Mouse (Mus musculus): ENCODE results near the gene Bloc1s2.

- TF ChIP-seq CHD1 (IDR thresholded peaks at IDR 0.05; ENCODE audit: low read depth, low read length), result no peak
- TF ChIP-seq CTCF (IDR thresholded peaks at IDR 0.05 in 2 of 3, conservative IDR thresholded peaks at IDR 0.05 in 1 of 3; ENCODE audit: control insufficient read depth in 1 of 3, insufficient read depth in 1 of 3, low read depth in 2 of 3, low read length in 3 of 3, poor library complexity in 1 of 3, severe bottlenecking in 1 of 3), result no peak
- no peak for TF ChIP-seq RCOR1 (IDR thresholded peaks at IDR 0.05; ENCODE audit: low read depth, low read length)
- no peak for TF ChIP-seq BHLHE40 (IDR thresholded peaks at IDR 0.05; ENCODE audit: borderline replicate concordance, low read depth, low read length)
- TF ChIP-seq MAX (IDR thresholded peaks at IDR 0.05; ENCODE audit: low read length), result peak; percentile 81
- TF ChIP-seq RAD21 (IDR thresholded peaks at IDR 0.05; ENCODE audit: low read depth, low read length), result no peak
- TF ChIP-seq ELF1 (IDR thresholded peaks at IDR 0.05; ENCODE audit: low read depth, low read length), result peak; percentile 94
- peak; percentile 97 to 98 for TF ChIP-seq POLR2A (IDR thresholded peaks at IDR 0.05; ENCODE audit: control insufficient read depth in 1 of 2, insufficient read depth in 1 of 2, low read depth in 1 of 2, low read length in 2 of 2, poor library complexity in 1 of 2)
Measured at GRCm38 (mm10) chr19:44106831-44107660, 39.2 kb downstream of the Bloc1s2 start, which contains the start of gene Chuk.

Measured in MEL (cell line).